Mouse (Mus musculus) intestine, postnatal 0 days (tissue): ENCODE results near the gene Ccdc88c. TPM values are rescaled to one million over a fixed set of nuclear protein-coding genes. Genes with fewer than 3 reads are reported as not detected.
A peak's percentile ranks its signal among the peaks of the same experiment; 100 is the strongest.

ENCODE experiments used
- ATAC-seq: fragments of 200-750 bp; cut with Nextera tagmentation; 2 replicates; pipeline ENCODE4 v1.8.0; 2017; ENCODE audit warnings: mild to moderate bottlenecking, moderate TSS enrichment, moderate library complexity
- H3K27ac ChIP-seq: fragments of 300-500 bp; sonication (generic); 2 replicates; pipeline ENCODE4 v1.5.1; 2014; ENCODE audit warnings: mild to moderate bottlenecking, low read depth, low read length, moderate library complexity
- H3K27me3 ChIP-seq: fragments of 300-500 bp; sonication (generic); replicated peaks from 2 replicates; pipeline ENCODE4 v1.6.1; 2014; ENCODE audit warnings: low read length, mixed read lengths; ENCODE audit not compliant: control insufficient read depth, insufficient read depth
- H3K36me3 ChIP-seq: fragments of 300-500 bp; sonication (generic); 2 replicates; pipeline ENCODE4 v1.6.1; 2014; ENCODE audit warnings: mild to moderate bottlenecking, moderate library complexity; ENCODE audit not compliant: control insufficient read depth, insufficient read depth
- H3K4me1 ChIP-seq: fragments of 300-500 bp; sonication (generic); replicated peaks from 2 replicates; pipeline ENCODE4 v1.6.1; 2014; ENCODE audit warnings: antibody characterized with exemption, low read length, mixed read lengths; ENCODE audit not compliant: control insufficient read depth, insufficient read depth
- H3K4me2 ChIP-seq: fragments of 300-500 bp; sonication (generic); replicated peaks from 2 replicates; pipeline ENCODE4 v1.6.1; 2014; ENCODE audit warnings: low read depth, mild to moderate bottlenecking, moderate library complexity
- H3K4me3 ChIP-seq: fragments of 300-500 bp; sonication (generic); 2 replicates; pipeline ENCODE4 v1.5.1; 2014; ENCODE audit warnings: low read depth, low read length
- H3K9ac ChIP-seq: fragments of 300-500 bp; sonication (generic); 2 replicates; pipeline ENCODE4 v1.6.1; 2014; ENCODE audit warnings: mild to moderate bottlenecking, low read depth, low read length
- H3K9me3 ChIP-seq: fragments of 300-500 bp; sonication (generic); 2 replicates; pipeline ENCODE4 v1.6.1; 2016; ENCODE audit warnings: mixed run types; ENCODE audit not compliant: control insufficient read depth
- CTCF ChIP-seq: sonication (generic); IDR thresholded peaks from 2 replicates; pipeline ENCODE4 v1.5.1; 2016; ENCODE audit warnings: low read depth, mild to moderate bottlenecking, control low read depth, antibody characterized with exemption, moderate library complexity
- WGBS: fragments of 180-500 bp; shearing (Covaris S2); extraction: QIAGEN DNeasy Blood & Tissue Kit; methylation state at CpG from one replicate; pipeline ENCODE4 v1.1.7; 2014; 5-methylcytosine and 5-hydroxymethylcytosine counted together
- polyA plus RNA-seq: library from polyadenylated mRNA; unstranded; fragments of >200 nt; fragmentation: Nextera tagmentation; extraction: Ambion mirVana; gene quantifications from 2 replicates; pipeline ENCODE4 v1.2.1, GENCODE M21; 2015

Ccdc88c gene
- polyA plus RNA-seq, 1 experiment from 2014 or later, result 11.7 TPM

DNA sequence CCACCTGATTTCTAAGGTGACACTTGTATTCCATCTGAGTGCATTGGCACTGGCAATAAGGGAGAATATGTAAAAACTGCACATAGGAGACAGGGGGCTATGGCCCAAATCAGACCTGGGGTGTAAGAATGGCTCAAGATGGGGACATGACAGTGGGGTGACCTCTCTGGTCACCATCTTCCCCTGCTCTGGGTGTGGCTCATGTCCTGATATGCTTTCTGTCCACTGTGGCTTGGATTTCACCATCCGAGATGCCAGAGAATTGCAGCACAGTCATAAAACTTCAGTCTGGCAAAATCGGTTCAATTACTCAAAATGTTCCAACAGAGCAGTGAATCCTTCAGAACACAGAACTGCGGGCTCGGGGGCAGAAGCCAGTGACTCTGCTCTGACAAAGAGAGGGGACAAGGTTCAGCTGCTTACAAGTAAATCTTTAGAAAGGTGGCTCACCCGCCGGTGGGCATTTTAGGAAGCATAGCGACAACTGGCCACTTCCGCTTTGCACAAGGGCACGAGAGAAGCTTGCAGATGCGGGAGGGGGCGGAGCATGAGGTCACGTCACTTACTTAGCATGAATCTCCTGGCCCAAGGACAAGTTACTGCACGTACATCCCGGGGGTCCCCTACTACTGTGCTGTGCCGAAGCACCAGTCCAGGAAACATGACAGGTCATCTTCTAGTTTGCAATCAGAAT is 104.1 kb downstream of the Ccdc88c start:
- ATAC-seq, result no peak
- 87% methylated on average over 15 of the region's 15 CpGs for WGBS
- no peaks in the 10 kb centered on the region for H3K9me3 ChIP-seq

DNA sequence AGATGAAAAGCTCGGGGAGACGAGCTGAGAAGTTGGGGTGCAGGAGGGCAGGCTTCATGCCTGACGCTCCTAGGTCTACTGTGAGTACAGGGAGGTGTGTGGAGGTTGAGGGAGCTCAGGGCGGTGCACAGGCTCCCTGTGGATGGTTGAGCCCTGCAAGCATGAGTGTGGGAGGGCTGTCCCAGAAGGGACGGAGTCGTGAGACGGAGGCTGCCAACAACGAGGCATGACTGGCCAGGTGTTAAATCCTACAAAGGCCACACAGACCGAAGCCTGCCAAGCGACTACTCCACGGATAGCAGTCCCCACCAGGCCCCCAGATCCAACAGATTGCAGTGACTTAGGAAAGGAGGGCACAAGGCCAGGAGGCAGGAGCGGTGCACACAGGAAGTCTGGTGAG is 118.1 kb downstream of the Ccdc88c start:
- Histone ChIP-seq H3K36me3 (peaks cover 38% of the 10 kb centered on the region), H3K9me3 (no peaks in the 10 kb centered on the region), H3K4me3 (no peak overlapping the region), H3K9ac (no peak overlapping the region), H3K4me2 (no peak overlapping the region), H3K4me1 (no peaks in the 10 kb centered on the region; the same call in 1 of the 2 replicates), H3K27me3 (0 out of 2 replicates have a peak, but pooled peaks cover 9% of the 10 kb centered on the region), H3K27ac (no peak overlapping the region)
- ATAC-seq, result no peak
- WGBS, result 75% methylated on average over 12 of the region's 12 CpGs
- TF ChIP-seq CTCF, result no peak

More for the DNA sequence above, 104.1 kb downstream of the Ccdc88c start:
- no peak overlapping the region for H3K4me3 ChIP-seq
- H3K27ac ChIP-seq, result no peak overlapping the region
- H3K4me1 ChIP-seq, result no peaks in the 10 kb centered on the region
- TF ChIP-seq CTCF, result no peak
- H3K9ac ChIP-seq, result no peak overlapping the region
- no peaks in the 10 kb centered on the region for H3K27me3 ChIP-seq
- H3K36me3 ChIP-seq, result peaks cover 67% of the 10 kb centered on the region
- H3K4me2 ChIP-seq, result no peak overlapping the region

DNA sequence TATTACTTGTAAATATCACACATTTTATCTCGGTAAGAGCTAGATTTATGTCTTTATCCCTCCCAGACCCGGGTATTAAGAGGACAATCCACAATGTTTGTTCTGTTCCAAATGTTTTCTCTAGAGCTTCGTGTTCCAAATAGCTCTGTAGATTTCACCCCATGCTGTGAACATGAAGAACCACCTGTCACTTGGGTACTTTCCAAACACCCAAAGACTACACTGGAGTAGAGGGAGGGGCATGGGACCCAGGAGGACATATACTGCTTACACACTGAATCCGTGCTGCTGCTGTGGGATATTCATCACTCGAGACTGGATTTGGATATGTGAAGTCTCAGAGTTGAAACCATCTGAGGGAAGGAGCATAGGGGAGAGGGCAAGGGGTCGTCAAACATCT is 119.1 kb downstream of the Ccdc88c start:
- Histone ChIP-seq H3K9me3 (no peaks in the 10 kb centered on the region), H3K36me3 (peaks cover 29% of the 10 kb centered on the region), H3K9ac (no peak overlapping the region), H3K4me2 (no peak overlapping the region), H3K27ac (no peak overlapping the region), H3K4me1 (no peaks in the 10 kb centered on the region; the same call in 1 of the 2 replicates), H3K27me3 (0 out of 2 replicates have a peak, but pooled peaks cover 9% of the 10 kb centered on the region), H3K4me3 (no peak overlapping the region)
- ATAC-seq, result 0 out of 2 replicates have a peak, but pooled peaks have one; percentile 6
- TF ChIP-seq CTCF, result no peak
- 35% methylated on average over 6 of the region's 6 CpGs for WGBS

GRCm38 (mm10) chr12:100908298-100909034 is 120.4 kb downstream of the Ccdc88c start:
- Histone ChIP-seq H3K27me3 (0 out of 2 replicates have a peak, but pooled peaks cover 9% of the 10 kb centered on the region), H3K9ac (no peak overlapping the region), H3K4me3 (peak overlapping the region; percentile 34), H3K36me3 (peaks cover 17% of the 10 kb centered on the region), H3K4me1 (no peaks in the 10 kb centered on the region; the same call in 1 of the 2 replicates), H3K9me3 (no peaks in the 10 kb centered on the region), H3K27ac (no peak overlapping the region), H3K4me2 (peak overlapping the region; percentile 70)
- TF ChIP-seq CTCF, result no peak
- ATAC-seq, result 0 out of 2 replicates have a peak, but pooled peaks have one; percentile 14
- 35% methylated on average over 9 of the region's 10 CpGs for WGBS

DNA sequence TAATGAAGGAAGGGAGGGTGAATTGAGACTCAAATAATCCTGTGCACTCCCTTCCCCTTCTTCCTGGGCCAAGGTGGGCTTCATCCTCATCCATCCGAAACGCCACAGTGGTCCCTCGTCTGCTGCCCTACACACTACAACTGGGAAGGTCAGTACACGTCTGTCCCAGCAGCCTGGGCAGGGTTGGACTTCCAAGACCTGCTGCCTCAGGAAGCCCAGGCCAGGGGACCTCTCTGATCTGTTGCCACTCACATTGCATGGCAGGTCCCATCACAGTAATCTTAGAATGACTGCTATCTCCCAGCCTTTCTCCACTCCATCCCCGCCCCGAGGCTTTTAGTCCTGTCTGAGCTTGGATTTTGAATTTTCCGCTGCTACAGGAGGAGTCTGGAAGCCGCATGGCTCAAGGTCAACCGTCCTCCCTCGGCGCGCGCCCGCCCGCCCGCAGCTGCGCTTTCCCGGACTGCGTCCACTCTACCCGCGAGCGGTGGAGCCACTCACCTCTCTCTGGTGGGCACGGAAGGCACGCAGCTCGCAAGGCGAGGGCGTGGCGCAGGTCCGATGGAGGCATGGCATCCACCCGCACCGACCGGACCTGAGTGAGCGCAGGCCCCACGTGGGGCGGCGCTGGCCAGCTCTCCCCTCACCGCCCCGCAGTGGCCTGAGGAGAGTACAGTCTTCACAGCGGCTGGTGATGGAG is 121.1 kb downstream of the Ccdc88c start, which contains the start of gene Gpr68:
Gpr68 (minus strand) TSS at position 601 of the 700 bp plus-strand sequence.
- H3K9me3 ChIP-seq, result no peaks in the 10 kb centered on the region
- peak; percentile 27; the same call in 1 of the 2 replicates for TF ChIP-seq CTCF
- H3K27me3 ChIP-seq, result peaks cover 13% of the 10 kb centered on the region; the same call in 1 of the 2 replicates
- H3K4me3 ChIP-seq, result peak within 1 kb of the TSS; percentile 34
- no peaks in the 10 kb centered on the region; the same call in 1 of the 2 replicates for H3K4me1 ChIP-seq
- 5% methylated on average over 39 of the region's 39 CpGs for WGBS
- ATAC-seq, result peak; percentile 44
- peak within 1 kb of the TSS; percentile 70 for H3K4me2 ChIP-seq
- no peak within 1 kb of the TSS for H3K9ac ChIP-seq
- H3K27ac ChIP-seq, result no peak within 1 kb of the TSS
- peaks cover 10% of the 10 kb centered on the region; the same call in 1 of the 2 replicates for H3K36me3 ChIP-seq
